Mouse (Mus musculus) heart, postnatal 0 days (tissue): ENCODE measurements around the gene Tuba8.

Experiments used
- CTCF ChIP-seq: IDR thresholded peaks from 2 replicates; pipeline ENCODE4 v1.5.1; 2016; ENCODE audit warnings: antibody characterized with exemption, control low read depth, low read depth
- EP300 ChIP-seq: IDR thresholded peaks from 2 replicates; pipeline ENCODE4 v1.6.1; 2016; ENCODE audit warnings: antibody characterized with exemption, low read depth

DNA sequence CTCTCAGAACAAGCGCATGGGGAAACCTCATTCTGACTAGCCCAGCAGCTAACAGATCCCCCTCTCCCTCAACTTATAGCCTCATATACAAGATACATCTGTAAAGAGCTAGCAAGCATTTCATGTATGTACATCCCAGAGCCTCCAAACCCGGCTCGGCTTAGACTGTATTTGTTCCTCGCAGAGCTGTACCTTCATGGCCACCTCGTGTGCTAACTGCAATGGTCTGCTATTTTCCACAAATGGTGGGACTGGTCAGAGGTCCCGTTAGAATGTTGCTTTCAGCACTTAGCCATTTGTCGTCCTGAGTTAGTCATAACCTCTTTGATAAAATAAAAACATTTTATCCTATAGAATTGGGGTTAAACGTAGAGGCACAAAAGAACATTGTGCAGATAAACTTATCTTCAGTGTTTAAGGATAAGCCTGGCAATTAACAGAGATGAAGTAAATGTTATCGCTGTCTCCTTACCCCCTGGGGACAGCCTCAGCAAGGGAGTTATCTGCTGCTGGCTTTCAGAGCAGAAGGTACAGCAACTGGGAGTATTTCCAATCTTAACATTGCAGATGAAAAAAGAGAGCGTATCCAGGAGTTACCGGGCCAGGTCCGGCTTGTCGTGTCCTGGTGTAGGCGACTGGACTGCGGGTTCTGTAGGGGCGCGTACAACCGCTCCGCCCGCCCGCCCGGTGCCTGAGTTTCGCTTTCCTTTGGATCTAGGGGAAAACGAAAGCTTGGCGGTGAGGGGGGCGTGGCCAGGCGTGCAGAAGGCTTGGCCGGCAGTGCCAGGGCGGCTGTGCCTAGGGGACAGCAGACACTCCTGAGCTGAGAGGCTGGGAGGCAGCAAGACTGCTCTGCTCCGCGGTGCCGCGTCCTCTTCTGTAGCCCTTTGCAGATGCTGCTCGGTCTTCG is 34.9 kb downstream of the Tuba8 start, which contains the start of gene Usp18:
- no peak for TF ChIP-seq CTCF
- TF ChIP-seq EP300 = no peak
